Mouse (Mus musculus) small intestine, adult 2 months (tissue): Measurements from ENCODE around the gene Rp9.

Source experiments
- CTCF ChIP-seq: fragments of 200-500 bp; IDR thresholded peaks from 2 replicates; pipeline ENCODE4 v1.5.1; 2012; ENCODE audit warnings: low read depth, mild to moderate bottlenecking, control low read depth, inconsistent platforms, low read length, moderate library complexity, mixed read lengths; ENCODE audit not compliant: insufficient replicate concordance, insufficient read length; ENCODE audit errors: extremely low read depth
- POLR2A ChIP-seq: fragments of 200-500 bp; IDR thresholded peaks from 2 replicates; pipeline ENCODE4 v1.6.1; 2012; ENCODE audit warnings: low read depth, mild to moderate bottlenecking, control low read depth, inconsistent platforms, low read length, moderate library complexity

GRCm38 (mm10) chr9:22515076-22515475, 45.5 kb upstream of the Rp9 start:
- TF ChIP-seq CTCF = no peak
- TF ChIP-seq POLR2A = no peak
